In the genomic region with DNA sequence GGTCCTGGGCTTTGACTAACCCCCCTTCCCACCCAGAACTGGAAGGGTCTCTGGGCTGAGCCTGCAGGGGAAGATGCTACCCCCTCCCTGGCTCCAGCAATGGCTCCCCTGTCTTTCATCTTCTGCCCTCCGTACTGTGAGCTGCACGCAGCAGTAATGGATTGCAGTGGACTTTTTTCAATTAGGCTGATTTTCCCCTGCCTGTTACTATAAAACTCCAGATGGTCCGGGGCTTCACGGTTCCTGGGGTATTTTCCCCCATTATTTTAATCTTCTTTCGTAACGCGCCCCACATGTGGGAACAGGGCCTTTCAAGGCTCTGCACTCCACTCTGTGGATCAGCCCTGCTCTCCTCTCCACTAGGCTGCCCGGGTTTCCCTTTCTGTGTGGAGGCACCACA, we compare ENCODE assay signal across 31 mouse cellular contexts.
DNase-seq lines count a peak whose midpoint lies in the region; ATAC-seq and TF ChIP-seq lines count a peak whose summit lies in the region.
"Had no signal": no experiment of that assay in that cellular context is flagged by ENCODE, and none has a peak within 500 bp of the region (broad histone marks: within the 10 kb centered on the region; RNA-seq: fewer than 3 reads in every experiment).

No protein-coding gene starts in this region.

- H3K9ac ChIP-seq in embryonic facial prominence, embryonic 12.5 days: no peak overlapping the region
- H3K9ac ChIP-seq in limb, embryonic 14.5 days (ENCODE audit: low read depth, low read length, severe bottlenecking): no peak overlapping the region
- H3K9ac ChIP-seq: hindbrain, embryonic 14.5 days; kidney, embryonic 15.5 days; liver, embryonic 15.5 days; lung, embryonic 14.5 days; midbrain, embryonic 15.5 days had no signal

- peak; percentile 70 for ATAC-seq in embryonic facial prominence, embryonic 12.5 days (ENCODE audit: insufficient number of reproducible peaks, insufficient read depth, low FRiP score, low TSS enrichment)
- peak; percentile 69 for ATAC-seq in limb, embryonic 14.5 days (ENCODE audit: low FRiP score, low read depth)
- ATAC-seq: CD4-positive, CD25-positive, alpha-beta regulatory T cell, adult 4 months; forebrain, embryonic 14.5 days; inflammation-experienced regulatory T-cells, adult 6 months; midbrain, embryonic 15.5 days had no signal

- peak overlapping the region; percentile 59 for H3K27ac ChIP-seq in embryonic facial prominence, embryonic 10.5 days (replicated peaks)
- peak overlapping the region; percentile 77 for H3K27ac ChIP-seq in embryonic facial prominence, embryonic 12.5 days
- H3K27ac ChIP-seq in limb, embryonic 14.5 days (replicated peaks; ENCODE audit: low read depth, low read length): peak overlapping the region; percentile 45
- H3K27ac ChIP-seq: gastrocnemius, adult 2 months; hindbrain, embryonic 14.5 days; kidney, embryonic 15.5 days; liver, embryonic 15.5 days; midbrain, embryonic 10.5 days; midbrain, embryonic 15.5 days; stomach, postnatal 0 days had no signal

- H3K4me2 ChIP-seq in embryonic facial prominence, embryonic 12.5 days (replicated peaks): 0 out of 2 replicates have a peak overlapping the region, but pooled peaks have one; percentile 3
- H3K4me2 ChIP-seq in limb, embryonic 14.5 days (replicated peaks; ENCODE audit: low read depth, low read length, severe bottlenecking): no peak overlapping the region
- H3K4me2 ChIP-seq: heart, embryonic 11.5 days; hindbrain, embryonic 14.5 days; kidney, embryonic 15.5 days; liver, embryonic 15.5 days; lung, embryonic 14.5 days; midbrain, embryonic 15.5 days had no signal

- WGBS in embryonic facial prominence, embryonic 10.5 days: 58% methylated on average over 8 of the region's 8 CpGs
- 45% methylated on average over 8 of the region's 8 CpGs for WGBS in embryonic facial prominence, embryonic 12.5 days
- 17% methylated on average over 8 of the region's 8 CpGs for WGBS in limb, embryonic 14.5 days

- DNase-seq in embryonic facial prominence, embryonic 10.5 days (ENCODE audit: low spot score): peak; percentile 59
- DNase-seq in hindlimb bud, embryonic 11.5 days (ENCODE audit: extremely low spot score, low read depth, low spot score): peak; percentile 47
- DNase-seq in limb, embryonic 14.5 days (ENCODE audit: low spot score): peak; percentile 65
- no peak for DNase-seq in urinary bladder, adult 18-20 months (ENCODE audit: low spot score in 2 of 2)
- no peak for DNase-seq in thymus, postnatal 25 days
- no peak for DNase-seq in left cerebral cortex, adult 11 months (ENCODE audit: low spot score)
- DNase-seq: adrenal gland, postnatal 25 days; cerebellum, adult 18-20 months; cerebellum, postnatal 10 days; gastrocnemius, adult 2 months; gastrocnemius, postnatal 36 days; heart, adult 18-20 months; kidney, adult 11 months; kidney, postnatal 36 days; layer of hippocampus, postnatal 36 days; lung, embryonic 14.5 days; lung, postnatal 14 days; right cerebral cortex, adult 18-20 months; spleen, adult 18-20 months; thymus, adult 18-20 months had no signal

- no peaks in the 10 kb centered on the region for H3K9me3 ChIP-seq in embryonic facial prominence, embryonic 10.5 days
- no peaks in the 10 kb centered on the region for H3K9me3 ChIP-seq in embryonic facial prominence, embryonic 12.5 days
- H3K9me3 ChIP-seq in limb, embryonic 14.5 days (ENCODE audit: control insufficient read depth, low read length): no peaks in the 10 kb centered on the region
- H3K9me3 ChIP-seq: kidney, embryonic 15.5 days; liver, embryonic 15.5 days; midbrain, embryonic 10.5 days; midbrain, embryonic 15.5 days had no signal

- H3K27me3 ChIP-seq in embryonic facial prominence, embryonic 10.5 days (replicated peaks; ENCODE audit: low read depth, poor library complexity, severe bottlenecking): peaks cover 34% of the 10 kb centered on the region
- 0 out of 2 replicates have a peak, but pooled peaks cover 3% of the 10 kb centered on the region for H3K27me3 ChIP-seq in embryonic facial prominence, embryonic 12.5 days
- no peaks in the 10 kb centered on the region for H3K27me3 ChIP-seq in limb, embryonic 14.5 days (ENCODE audit: control insufficient read depth, insufficient read depth, low read length)
- H3K27me3 ChIP-seq: kidney, embryonic 15.5 days; liver, embryonic 15.5 days; midbrain, embryonic 15.5 days had no signal

- H3K4me1 ChIP-seq in embryonic facial prominence, embryonic 10.5 days: peaks cover 64% of the 10 kb centered on the region
- peaks cover 49% of the 10 kb centered on the region for H3K4me1 ChIP-seq in embryonic facial prominence, embryonic 12.5 days
- H3K4me1 ChIP-seq in limb, embryonic 14.5 days (ENCODE audit: control insufficient read depth, insufficient read depth, low read length): peaks cover 40% of the 10 kb centered on the region
- H3K4me1 ChIP-seq: kidney, embryonic 15.5 days; midbrain, embryonic 15.5 days had no signal

- H3K36me3 ChIP-seq in embryonic facial prominence, embryonic 10.5 days (replicated peaks): no peaks in the 10 kb centered on the region
- no peaks in the 10 kb centered on the region for H3K36me3 ChIP-seq in embryonic facial prominence, embryonic 12.5 days
- H3K36me3 ChIP-seq in limb, embryonic 14.5 days (ENCODE audit: control insufficient read depth, insufficient read depth, low read length): no peaks in the 10 kb centered on the region
- H3K36me3 ChIP-seq: kidney, embryonic 15.5 days; liver, embryonic 15.5 days; midbrain, embryonic 10.5 days; midbrain, embryonic 15.5 days had no signal

- TF ChIP-seq POLR2A in limb, embryonic 14.5 days (IDR thresholded peaks at IDR 0.05; ENCODE audit: borderline replicate concordance, extremely low read depth, insufficient read depth, insufficient read length): no peak

- no peak overlapping the region for H3K4me3 ChIP-seq in embryonic facial prominence, embryonic 10.5 days
- H3K4me3 ChIP-seq in embryonic facial prominence, embryonic 12.5 days: no peak overlapping the region
- H3K4me3 ChIP-seq in limb, embryonic 14.5 days (replicated peaks; ENCODE audit: low read length): no peak overlapping the region
- H3K4me3 ChIP-seq: gastrocnemius, adult 2 months; kidney, embryonic 15.5 days; liver, embryonic 15.5 days; midbrain, embryonic 10.5 days; midbrain, embryonic 15.5 days had no signal

Comparison
In these comparisons a context has a peak if more than half of its experiments do, and no peak if none do; other contexts are left out.
1. DNase-seq: peak in embryonic facial prominence, embryonic 10.5 days (single experiment), hindlimb bud, embryonic 11.5 days (single experiment) and limb, embryonic 14.5 days (single experiment); none in urinary bladder, adult 18-20 months (0 of 2), thymus, postnatal 25 days (single experiment) and left cerebral cortex, adult 11 months (single experiment).
2. Peak in every context shown above with its lines, with median percentiles within 50 percentile points of each other: H3K27ac ChIP-seq.